Mouse (Mus musculus) G1E (cell line): Measurements from ENCODE around the gene Tom1l2. TPM values are rescaled to one million over a fixed set of nuclear protein-coding genes. Genes with fewer than 3 reads are reported as not detected.

Experiments used
- ATAC-seq: 2 replicates; pipeline ENCODE4 v1.8.0; 2016; ENCODE audit warnings: mild to moderate bottlenecking; ENCODE audit not compliant: insufficient number of reproducible peaks, poor library complexity, low FRiP score, severe bottlenecking; ENCODE audit errors: extremely low read depth
- DNase-seq: peaks from one replicate; pipeline ENCODE4 v3.0.0; 2012; ENCODE audit warnings: low spot score
- H3K27me3 ChIP-seq: 2 replicates; pipeline ENCODE4 v1.6.1; 2012; ENCODE audit warnings: mild to moderate bottlenecking, low read length, inconsistent platforms; ENCODE audit not compliant: insufficient read depth
- H3K36me3 ChIP-seq: replicated peaks from 2 replicates; pipeline ENCODE3; 2012; ENCODE audit warnings: mild to moderate bottlenecking, inconsistent platforms
- H3K4me1 ChIP-seq: 2 replicates; pipeline ENCODE4 v1.6.1; 2012; ENCODE audit warnings: low read depth, low read length, inconsistent platforms, mixed read lengths; ENCODE audit not compliant: insufficient read depth
- H3K4me3 ChIP-seq: 2 replicates; pipeline ENCODE4 v1.5.1; 2012; ENCODE audit warnings: low read depth, mild to moderate bottlenecking, inconsistent platforms, low read length, moderate library complexity, mixed read lengths
- H3K9me3 ChIP-seq: replicated peaks from 2 replicates; pipeline ENCODE4 v1.6.1; 2012; ENCODE audit warnings: inconsistent platforms
- CTCF ChIP-seq: IDR thresholded peaks from 2 replicates; pipeline ENCODE4 v1.5.1; 2012; ENCODE audit warnings: low read depth, low read length, inconsistent platforms, mixed read lengths
- GATA1 ChIP-seq: IDR thresholded peaks from 2 replicates; pipeline ENCODE4 v1.6.1; 2012; ENCODE audit warnings: borderline replicate concordance, low read length, inconsistent platforms, mixed read lengths
- GATA2 ChIP-seq: IDR thresholded peaks from 2 replicates; pipeline ENCODE4 v1.6.1; 2012; ENCODE audit warnings: low read depth, low read length, inconsistent platforms, borderline replicate concordance
- POLR2AphosphoS5 ChIP-seq: IDR thresholded peaks from 2 replicates; pipeline ENCODE4 v1.6.1; 2012; ENCODE audit warnings: low read depth, low read length, inconsistent platforms; ENCODE audit not compliant: insufficient replicate concordance
- TAL1 ChIP-seq: conservative IDR thresholded peaks from 2 replicates; pipeline ENCODE4 v1.6.1; 2012; ENCODE audit warnings: low read depth, low read length, inconsistent platforms, mixed read lengths
- polyA plus RNA-seq: library from polyadenylated mRNA; stranded (reverse); fragments of >175 nt; gene quantifications from 2 replicates; pipeline ENCODE4 v1.2.3, GENCODE M21; 2012
- total RNA-seq, 2 experiments: library from RNA; stranded (forward) in 1 of 2; stranded (reverse) in 1 of 2; fragments of 200-1000 nt in 1 of 2; fragments of >200 nt in 1 of 2; fragmentation: Nextera tagmentation in 1 of 2; gene quantifications; 2 replicates each; pipeline ENCODE4 v1.2.3; 2014 to 2017

Tom1l2 gene
- total and polyA plus RNA-seq, 3 experiments, result 7.8 to 24.8 (median 20.9) TPM

DNA sequence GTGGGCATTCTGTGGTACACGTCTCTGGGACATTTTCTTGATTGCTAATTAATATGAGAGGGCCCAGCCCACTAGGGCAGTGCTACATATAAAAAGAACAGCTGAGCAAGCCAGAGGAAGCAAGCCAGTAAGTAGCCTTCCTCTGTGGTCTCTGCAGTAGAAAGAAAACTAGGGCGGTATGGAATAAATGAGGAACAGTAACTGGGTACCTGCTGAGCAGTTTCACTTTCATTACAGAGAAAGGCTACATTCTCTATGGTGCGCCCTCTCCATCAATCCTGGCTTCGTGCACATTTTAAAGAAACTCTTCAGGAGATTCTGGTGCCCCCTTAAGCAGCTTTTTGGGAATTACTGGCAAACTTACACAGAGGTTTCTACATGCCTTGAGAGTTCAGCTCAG, 47.1 kb downstream of the Tom1l2 start:
- ATAC-seq (no peak), DNase-seq (no peak)
- no peak overlapping the region for H3K4me3 ChIP-seq
- 0 out of 2 replicates have a peak, but pooled peaks cover 5% of the 10 kb centered on the region for H3K4me1 ChIP-seq
- H3K9me3 ChIP-seq, result no peaks in the 10 kb centered on the region
- H3K27me3 ChIP-seq, result no peaks in the 10 kb centered on the region; the same call in 1 of the 2 replicates
- H3K36me3 ChIP-seq, result no peaks in the 10 kb centered on the region
- no peak for TF ChIP-seq CTCF
- TF ChIP-seq POLR2AphosphoS5, result no peak
- TF ChIP-seq GATA2, result no peak
- TF ChIP-seq TAL1, result no peak
- TF ChIP-seq GATA1, result no peak

DNA sequence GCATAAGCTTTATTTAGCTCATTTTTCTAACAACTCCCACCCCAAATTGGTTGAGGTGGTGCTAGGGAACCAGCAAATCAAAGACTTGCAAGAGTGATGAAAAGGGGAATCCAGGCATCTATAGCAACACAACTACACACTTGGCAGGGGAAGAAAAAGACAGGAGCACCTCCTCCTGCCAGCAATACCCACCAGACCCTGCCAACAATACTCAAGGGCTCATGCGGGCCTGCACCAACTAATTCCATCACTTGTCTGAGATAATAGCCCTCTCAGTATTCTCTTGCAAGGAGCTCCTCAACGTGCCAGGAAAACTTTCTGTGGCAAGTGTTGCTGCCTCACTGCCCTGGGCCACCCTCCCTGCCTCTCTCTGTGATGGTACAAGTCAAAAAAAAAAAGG, 49.2 kb downstream of the Tom1l2 start:
- 0 out of 2 replicates have a peak, but pooled peaks cover 2% of the 10 kb centered on the region for H3K4me1 ChIP-seq
- H3K27me3 ChIP-seq, result no peaks in the 10 kb centered on the region; the same call in 1 of the 2 replicates
- TF ChIP-seq GATA2 (no peak), TAL1 (no peak), GATA1 (no peak), POLR2AphosphoS5 (no peak)
- ATAC-seq (no peak), DNase-seq (no peak)
- no peak overlapping the region for H3K4me3 ChIP-seq
- no peaks in the 10 kb centered on the region for H3K36me3 ChIP-seq
- H3K9me3 ChIP-seq, result no peaks in the 10 kb centered on the region

GRCm38 (mm10) chr11:60302354-60303083, 50.2 kb downstream of the Tom1l2 start:
- TF ChIP-seq GATA2, result no peak
- TF ChIP-seq GATA1, result no peak
- TF ChIP-seq POLR2AphosphoS5, result no peak
- TF ChIP-seq TAL1, result no peak
- no peak for TF ChIP-seq CTCF
- H3K9me3 ChIP-seq, result no peaks in the 10 kb centered on the region
- H3K4me1 ChIP-seq, result 0 out of 2 replicates have a peak, but pooled peaks cover 2% of the 10 kb centered on the region
- ATAC-seq (no peak), DNase-seq (no peak)
- no peaks in the 10 kb centered on the region; the same call in 1 of the 2 replicates for H3K27me3 ChIP-seq
- no peak overlapping the region for H3K4me3 ChIP-seq
- peaks cover 2% of the 10 kb centered on the region for H3K36me3 ChIP-seq

- no peaks in the 10 kb centered on the region; the same call in 1 of the 2 replicates for H3K27me3 ChIP-seq
- peaks cover 2% of the 10 kb centered on the region for H3K36me3 ChIP-seq
- H3K9me3 ChIP-seq, result no peaks in the 10 kb centered on the region
- no peak for DNase-seq
- H3K4me3 ChIP-seq, result no peak overlapping the region
- 0 out of 2 replicates have a peak, but pooled peaks cover 2% of the 10 kb centered on the region for H3K4me1 ChIP-seq
- no peak for TF ChIP-seq TAL1
- TF ChIP-seq GATA2, result no peak
- no peak for TF ChIP-seq GATA1
- no peak for TF ChIP-seq CTCF
- TF ChIP-seq POLR2AphosphoS5, result no peak
- ATAC-seq, result no peak
Measured at GRCm38 (mm10) chr11:60301588-60302208, 51.0 kb downstream of the Tom1l2 start.

DNA sequence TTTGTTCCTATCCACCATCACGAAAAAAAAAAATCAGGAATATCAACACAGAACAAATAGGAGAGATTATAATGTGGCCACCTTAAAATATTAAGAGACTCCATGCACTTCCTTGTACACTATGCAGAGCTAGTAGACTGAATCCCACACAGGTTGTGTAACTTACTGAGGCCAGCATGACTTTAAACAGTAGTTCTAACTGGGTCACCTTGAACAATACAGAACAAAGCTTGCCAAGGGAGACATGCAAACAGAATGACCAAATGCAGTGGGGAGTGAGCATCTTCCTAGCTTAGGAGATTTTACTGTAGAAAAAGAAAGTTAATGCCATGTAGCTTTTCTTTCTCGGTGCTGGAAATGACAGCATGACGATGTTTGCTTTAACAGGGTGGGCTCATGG, 52.4 kb downstream of the Tom1l2 start:
- peaks cover 8% of the 10 kb centered on the region for H3K4me1 ChIP-seq
- H3K27me3 ChIP-seq, result no peaks in the 10 kb centered on the region; the same call in 1 of the 2 replicates
- no peaks in the 10 kb centered on the region for H3K9me3 ChIP-seq
- ATAC-seq (no peak), DNase-seq (no peak)
- H3K4me3 ChIP-seq, result no peak overlapping the region
- TF ChIP-seq TAL1, result no peak
- TF ChIP-seq GATA2, result no peak
- TF ChIP-seq CTCF, result no peak
- TF ChIP-seq GATA1, result no peak
- TF ChIP-seq POLR2AphosphoS5, result no peak
- peaks cover 7% of the 10 kb centered on the region for H3K36me3 ChIP-seq

DNA sequence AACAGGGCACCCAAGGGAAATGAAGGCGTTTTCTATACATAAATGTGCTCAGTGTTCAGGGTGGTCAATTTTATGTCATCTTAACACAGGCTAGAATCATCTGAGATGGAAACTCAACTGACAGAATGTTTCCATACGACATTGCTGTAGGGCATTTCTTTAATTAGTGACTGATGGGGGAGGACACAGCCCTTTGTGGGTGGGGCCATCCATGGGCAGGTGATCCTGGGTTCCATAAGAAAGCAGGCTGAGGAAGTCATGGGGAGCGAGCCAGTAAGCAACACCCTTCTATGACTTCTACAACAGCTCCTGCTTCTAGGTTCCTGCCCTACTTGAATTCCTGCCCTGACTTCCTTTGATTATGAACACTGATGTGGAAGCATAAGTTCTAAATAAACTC, 54.9 kb downstream of the Tom1l2 start:
- Histone ChIP-seq H3K4me3 (no peak overlapping the region), H3K4me1 (peaks cover 22% of the 10 kb centered on the region)
- no peak for ATAC-seq

More for the DNA sequence above, 54.9 kb downstream of the Tom1l2 start:
- no peak for DNase-seq
- H3K27me3 ChIP-seq, result no peaks in the 10 kb centered on the region; the same call in 1 of the 2 replicates
- TF ChIP-seq GATA1 (no peak), POLR2AphosphoS5 (no peak), GATA2 (no peak), CTCF (no peak), TAL1 (no peak)
- peaks cover 7% of the 10 kb centered on the region for H3K36me3 ChIP-seq
- H3K9me3 ChIP-seq, result no peaks in the 10 kb centered on the region
